Mouse (Mus musculus) E14TG2a.4 (cell line): ENCODE data around the gene Litaf.

Experiments
- H3K27me3 ChIP-seq: 2 replicates; pipeline ENCODE4 v1.6.1; 2014; ENCODE audit warnings: low read length, control low read depth; ENCODE audit not compliant: insufficient read depth
- H3K36me3 ChIP-seq: 2 replicates; pipeline ENCODE4 v1.6.1; 2014; ENCODE audit warnings: low read length, control low read depth; ENCODE audit not compliant: insufficient read depth
- H3K4me1 ChIP-seq: replicated peaks from 2 replicates; pipeline ENCODE4 v1.6.1; 2014; ENCODE audit warnings: low read depth, low read length, control low read depth
- H3K4me3 ChIP-seq: replicated peaks from 2 replicates; pipeline ENCODE4 v1.5.1; 2014; ENCODE audit warnings: mild to moderate bottlenecking, low read length
- H3K9me3 ChIP-seq: 2 replicates; pipeline ENCODE4 v1.6.1; 2014; ENCODE audit warnings: low read length, control low read depth
- CTCF ChIP-seq: conservative IDR thresholded peaks from 2 replicates; pipeline ENCODE4 v1.5.1; 2014; ENCODE audit warnings: low read length
- NANOG ChIP-seq: IDR thresholded peaks from 2 replicates; pipeline ENCODE4 v1.6.1; 2014; ENCODE audit warnings: borderline replicate concordance, low read length, mixed read lengths
- POU5F1 ChIP-seq: IDR thresholded peaks from 2 replicates; pipeline ENCODE4 v1.6.1; 2014; ENCODE audit warnings: low read length, borderline replicate concordance

Litaf gene

GRCm38 (mm10) chr16:11035790-11036431 is 30.0 kb downstream of the Litaf start:
- TF ChIP-seq CTCF (peak; percentile 80), POU5F1 (no peak)
- Histone ChIP-seq H3K4me3 (no peak overlapping the region), H3K9me3 (no peaks in the 10 kb centered on the region), H3K27me3 (peaks cover 26% of the 10 kb centered on the region), H3K4me1 (peaks cover 17% of the 10 kb centered on the region), H3K36me3 (no peaks in the 10 kb centered on the region)

- no peaks in the 10 kb centered on the region for H3K36me3 ChIP-seq
- no peaks in the 10 kb centered on the region for H3K9me3 ChIP-seq
- H3K4me3 ChIP-seq: no peak overlapping the region
- peaks cover 21% of the 10 kb centered on the region for H3K27me3 ChIP-seq
- TF ChIP-seq NANOG: no peak
- peaks cover 17% of the 10 kb centered on the region for H3K4me1 ChIP-seq
Measured at GRCm38 (mm10) chr16:11035273-11035672, 30.7 kb downstream of the Litaf start.

- H3K4me3 ChIP-seq: no peak overlapping the region
- H3K27me3 ChIP-seq: peaks cover 14% of the 10 kb centered on the region
- TF ChIP-seq POU5F1 (no peak), NANOG (no peak), CTCF (peak; percentile 98)
- H3K36me3 ChIP-seq: no peaks in the 10 kb centered on the region
- H3K9me3 ChIP-seq: no peaks in the 10 kb centered on the region
- peaks cover 17% of the 10 kb centered on the region for H3K4me1 ChIP-seq
Measured at GRCm38 (mm10) chr16:11034193-11034803, 31.7 kb downstream of the Litaf start.

GRCm38 (mm10) chr16:11031320-11031719 is 34.6 kb downstream of the Litaf start:
- Histone ChIP-seq H3K9me3 (no peaks in the 10 kb centered on the region), H3K36me3 (no peaks in the 10 kb centered on the region), H3K27me3 (no peaks in the 10 kb centered on the region), H3K4me3 (no peak overlapping the region), H3K4me1 (peaks cover 9% of the 10 kb centered on the region)
- TF ChIP-seq NANOG (no peak), POU5F1 (no peak)

GRCm38 (mm10) chr16:11030844-11031243 is 35.1 kb downstream of the Litaf start:
- H3K36me3 ChIP-seq: no peaks in the 10 kb centered on the region
- peaks cover 4% of the 10 kb centered on the region for H3K4me1 ChIP-seq
- no peaks in the 10 kb centered on the region for H3K9me3 ChIP-seq
- no peaks in the 10 kb centered on the region for H3K27me3 ChIP-seq
- no peak overlapping the region for H3K4me3 ChIP-seq
- TF ChIP-seq CTCF (no peak), POU5F1 (no peak), NANOG (no peak)

GRCm38 (mm10) chr16:11028206-11028605 is 37.8 kb downstream of the Litaf start:
- no peak overlapping the region for H3K4me3 ChIP-seq
- H3K27me3 ChIP-seq: no peaks in the 10 kb centered on the region
- TF ChIP-seq CTCF (no peak), NANOG (no peak), POU5F1 (no peak)

GRCm38 (mm10) chr16:11024841-11025240 is 41.1 kb downstream of the Litaf start:
- TF ChIP-seq CTCF (no peak), NANOG (no peak), POU5F1 (no peak)
- H3K9me3 ChIP-seq: no peaks in the 10 kb centered on the region
- H3K4me3 ChIP-seq: no peak overlapping the region
- no peaks in the 10 kb centered on the region for H3K36me3 ChIP-seq
- H3K4me1 ChIP-seq: peaks cover 5% of the 10 kb centered on the region; the same call in 1 of the 2 replicates
- no peaks in the 10 kb centered on the region for H3K27me3 ChIP-seq

More at GRCm38 (mm10) chr16:11028206-11028605, 37.8 kb downstream of the Litaf start:
- no peaks in the 10 kb centered on the region for H3K36me3 ChIP-seq
- H3K9me3 ChIP-seq: no peaks in the 10 kb centered on the region
- H3K4me1 ChIP-seq: no peaks in the 10 kb centered on the region

GRCm38 (mm10) chr16:11023618-11024017 is 42.3 kb downstream of the Litaf start:
- H3K4me3 ChIP-seq: no peak overlapping the region
- TF ChIP-seq NANOG (no peak), POU5F1 (no peak), CTCF (no peak)
- peaks cover 16% of the 10 kb centered on the region for H3K4me1 ChIP-seq
- no peaks in the 10 kb centered on the region for H3K9me3 ChIP-seq
- H3K36me3 ChIP-seq: no peaks in the 10 kb centered on the region
- no peaks in the 10 kb centered on the region for H3K27me3 ChIP-seq

GRCm38 (mm10) chr16:11022113-11022489 is 43.9 kb downstream of the Litaf start:
- Histone ChIP-seq H3K27me3 (no peaks in the 10 kb centered on the region), H3K36me3 (no peaks in the 10 kb centered on the region), H3K9me3 (no peaks in the 10 kb centered on the region), H3K4me3 (no peak overlapping the region), H3K4me1 (peaks cover 30% of the 10 kb centered on the region)
- TF ChIP-seq NANOG: no peak
- TF ChIP-seq CTCF: no peak
- no peak for TF ChIP-seq POU5F1
